Mouse (Mus musculus): ENCODE measurements around the gene Gm13030.
"Not testable (repeated sequence)": the region's sequence is repeated elsewhere in the genome, so short reads cannot be mapped to it uniquely, and the experiment has no call there.

The Gm13030 gene

GRCm38 (mm10) chr4:138865991-138866390, 7.8 kb downstream of the Gm13030 start:
- no peak for DNase-seq (ENCODE audit: low spot score)

- no peak for DNase-seq (ENCODE audit: low spot score)
Measured at GRCm38 (mm10) chr4:138865092-138865491, 8.7 kb downstream of the Gm13030 start.

- DNase-seq (ENCODE audit: low spot score), result no peak
Measured at GRCm38 (mm10) chr4:138863344-138863998, 10.3 kb downstream of the Gm13030 start, which contains the start of gene Pla2g5. Gene Pla2g5 (minus strand): TSS chr4:138863482.

- DNase-seq (ENCODE audit: low spot score), result no peak
Measured at GRCm38 (mm10) chr4:138859728-138860127, 14.0 kb downstream of the Gm13030 start.

- DNase-seq (ENCODE audit: low spot score), result no peak
Measured at GRCm38 (mm10) chr4:138859245-138859644, 14.5 kb downstream of the Gm13030 start.

- no peak for DNase-seq (ENCODE audit: low spot score)
Measured at GRCm38 (mm10) chr4:138858446-138858845, 15.3 kb downstream of the Gm13030 start.

GRCm38 (mm10) chr4:138857576-138857975, 16.2 kb downstream of the Gm13030 start:
- DNase-seq (ENCODE audit: low spot score), result no peak

GRCm38 (mm10) chr4:138856491-138856890, 17.3 kb downstream of the Gm13030 start:
- no peak for DNase-seq (ENCODE audit: low spot score)

- no peak for DNase-seq (ENCODE audit: low spot score)
Measured at GRCm38 (mm10) chr4:138855092-138855632, 18.6 kb downstream of the Gm13030 start.

- DNase-seq (ENCODE audit: low spot score), result no peak
Measured at GRCm38 (mm10) chr4:138852961-138853360, 20.8 kb downstream of the Gm13030 start.

- DNase-seq (ENCODE audit: low spot score), result no peak
Measured at GRCm38 (mm10) chr4:138851463-138851862, 22.3 kb downstream of the Gm13030 start.

- no peak for DNase-seq (ENCODE audit: low spot score)
Measured at GRCm38 (mm10) chr4:138841386-138841785, 32.4 kb downstream of the Gm13030 start.

GRCm38 (mm10) chr4:138840726-138841125, 33.0 kb downstream of the Gm13030 start:
- DNase-seq (ENCODE audit: low spot score), result no peak

- DNase-seq (ENCODE audit: low spot score), result no peak
Measured at GRCm38 (mm10) chr4:138839806-138840205, 34.0 kb downstream of the Gm13030 start.

GRCm38 (mm10) chr4:138827147-138827546, 46.6 kb downstream of the Gm13030 start:
- no peak for DNase-seq (ENCODE audit: low spot score)

- DNase-seq (ENCODE audit: low spot score), result no peak
Measured at GRCm38 (mm10) chr4:138825751-138826567, 47.8 kb downstream of the Gm13030 start.

GRCm38 (mm10) chr4:138824660-138825059, 49.1 kb downstream of the Gm13030 start:
- no peak for DNase-seq (ENCODE audit: low spot score)

GRCm38 (mm10) chr4:138824161-138824560, 49.6 kb downstream of the Gm13030 start:
- DNase-seq (ENCODE audit: low spot score), result not testable (repeated sequence)

- DNase-seq (ENCODE audit: low spot score), result no peak
Measured at GRCm38 (mm10) chr4:138821036-138821435, 52.7 kb downstream of the Gm13030 start.
